Mouse (Mus musculus) heart, adult 2 months (tissue): ENCODE data around the gene Trpm8. TPM values are rescaled to one million over a fixed set of nuclear protein-coding genes. Genes with fewer than 3 reads are reported as not detected.

Source experiments
- DNase-seq, 2 experiments: peaks; one replicate each; pipeline ENCODE4 v3.0.0; 2021
- H3K27ac ChIP-seq: fragments of 200-600 bp; 2 replicates; pipeline ENCODE4 v1.8.1; 2022
- H3K27me3 ChIP-seq: fragments of 200-500 bp; 2 replicates; pipeline ENCODE4 v1.6.1; 2012; ENCODE audit warnings: mild to moderate bottlenecking, low read length, inconsistent platforms, mixed read lengths; ENCODE audit not compliant: control insufficient read depth, insufficient read depth
- H3K36me3 ChIP-seq: fragments of 200-500 bp; 2 replicates; pipeline ENCODE4 v1.6.1; 2012; ENCODE audit warnings: low read length, inconsistent platforms; ENCODE audit not compliant: control insufficient read depth, insufficient read depth
- H3K4me1 ChIP-seq: fragments of 200-500 bp; 2 replicates; pipeline ENCODE4 v1.6.1; 2011; ENCODE audit warnings: low read length; ENCODE audit not compliant: control insufficient read depth, insufficient read depth
- H3K4me3 ChIP-seq: fragments of 200-600 bp; 2 replicates; pipeline ENCODE4 v1.8.1; 2022
- H3K79me2 ChIP-seq: fragments of 200-500 bp; replicated peaks from 2 replicates; pipeline ENCODE4 v1.6.1; 2012; ENCODE audit warnings: mild to moderate bottlenecking, inconsistent platforms, low read length, moderate library complexity, mixed read lengths; ENCODE audit not compliant: control insufficient read depth, insufficient read depth
- H3K9ac ChIP-seq: fragments of 200-500 bp; 2 replicates; pipeline ENCODE4 v1.6.1; 2012; ENCODE audit warnings: low read depth, mild to moderate bottlenecking, control low read depth, inconsistent platforms, low read length, mixed read lengths
- CTCF ChIP-seq: fragments of 200-600 bp; IDR thresholded peaks from 2 replicates; pipeline ENCODE4 v1.8.1; 2022; ENCODE audit warnings: antibody characterized with exemption, mild to moderate bottlenecking, moderate library complexity
- EP300 ChIP-seq: fragments of 200-500 bp; IDR thresholded peaks from 2 replicates; pipeline ENCODE4 v1.6.1; 2011; ENCODE audit warnings: low read depth, low read length, control low read depth; ENCODE audit not compliant: insufficient read depth
- POLR2A ChIP-seq: fragments of 200-500 bp; IDR thresholded peaks from 2 replicates; pipeline ENCODE4 v1.6.1; 2011; ENCODE audit warnings: mild to moderate bottlenecking, low read depth, low read length, control low read depth; ENCODE audit not compliant: insufficient read depth
- WGBS: fragments of 180-500 bp; shearing (Covaris S2); methylation state at CpG from one replicate; pipeline ENCODE4 v1.1.7; 2018; 5-methylcytosine and 5-hydroxymethylcytosine counted together
- intact Hi-C: fragments of 180-260 bp; cut with DNase I; formaldehyde crosslinking; loops from one replicate; pipeline ENCODE4 v1.15.1; 2025
- polyA plus RNA-seq: library from polyadenylated mRNA; depleted of rRNA; stranded (reverse); fragments of >200 nt; gene quantifications from 2 replicates; pipeline ENCODE4 v1.2.3, GENCODE M21; 2012
- total RNA-seq, 2 experiments: library from RNA; stranded (reverse); gene quantifications; 2 replicates each; pipeline ENCODE4 v1.2.3; 2021

Trpm8 gene
- total and polyA plus RNA-seq, 3 experiments = not detected

- Histone ChIP-seq H3K4me3 (no peak within 1 kb of the TSS), H3K79me2 (no peaks in the 10 kb centered on the region), H3K36me3 (no peaks in the 10 kb centered on the region), H3K4me1 (no peaks in the 10 kb centered on the region), H3K27me3 (no peaks in the 10 kb centered on the region), H3K27ac (no peak within 1 kb of the TSS), H3K9ac (no peak within 1 kb of the TSS)
- 78% methylated on average over 5 of the region's 5 CpGs for WGBS
- TF ChIP-seq EP300 = no peak
- TF ChIP-seq CTCF = no peak
- TF ChIP-seq POLR2A = no peak
- no peak for DNase-seq
- intact Hi-C loops = no loop called here
Observed at GRCm38 (mm10) chr1:88406807-88407198, 129.3 kb downstream of the Trpm8 start, which contains the start of gene Spp2. Gene Spp2 (plus strand): TSS chr1:88406961.

- 87% methylated on average over 4 of the region's 4 CpGs for WGBS
- Histone ChIP-seq H3K27me3 (no peaks in the 10 kb centered on the region), H3K9ac (no peak overlapping the region), H3K27ac (no peak overlapping the region), H3K79me2 (no peaks in the 10 kb centered on the region), H3K36me3 (no peaks in the 10 kb centered on the region), H3K4me3 (no peak overlapping the region), H3K4me1 (no peaks in the 10 kb centered on the region)
- intact Hi-C loops = no loop called here
- TF ChIP-seq CTCF = no peak
- TF ChIP-seq EP300 = no peak
- TF ChIP-seq POLR2A = no peak
- no peak for DNase-seq
Observed at GRCm38 (mm10) chr1:88408340-88408739, 130.9 kb downstream of the Trpm8 start.

- intact Hi-C loops = no loop called here
- Histone ChIP-seq H3K4me1 (no peaks in the 10 kb centered on the region), H3K36me3 (no peaks in the 10 kb centered on the region), H3K27me3 (no peaks in the 10 kb centered on the region), H3K27ac (no peak overlapping the region), H3K4me3 (no peak overlapping the region), H3K79me2 (no peaks in the 10 kb centered on the region), H3K9ac (no peak overlapping the region)
- TF ChIP-seq POLR2A (no peak), CTCF (no peak), EP300 (no peak)
- DNase-seq = no peak
- WGBS = 75% methylated on average over 5 of the region's 5 CpGs
Observed at GRCm38 (mm10) chr1:88412013-88412412, 134.6 kb downstream of the Trpm8 start.

GRCm38 (mm10) chr1:88418943-88419342 is 141.5 kb downstream of the Trpm8 start:
- TF ChIP-seq EP300 = no peak
- no peak for TF ChIP-seq CTCF
- TF ChIP-seq POLR2A = no peak
- no peak overlapping the region for H3K9ac ChIP-seq
- 55% methylated on average over 2 of the region's 2 CpGs for WGBS

GRCm38 (mm10) chr1:88422045-88422444 is 144.6 kb downstream of the Trpm8 start:
- WGBS = 84% methylated on average over 10 of the region's 10 CpGs
- Histone ChIP-seq H3K27ac (no peak overlapping the region), H3K4me3 (no peak overlapping the region), H3K4me1 (no peaks in the 10 kb centered on the region), H3K9ac (no peak overlapping the region), H3K36me3 (no peaks in the 10 kb centered on the region), H3K27me3 (no peaks in the 10 kb centered on the region), H3K79me2 (no peaks in the 10 kb centered on the region)
- intact Hi-C loops = loop anchor here (10.0 kb wide), 1 partner anchor 773 kb away; no protein-coding TSS in a partner anchor
- TF ChIP-seq POLR2A = no peak
- no peak for TF ChIP-seq CTCF
- TF ChIP-seq EP300 = no peak
- DNase-seq = no peak

More at GRCm38 (mm10) chr1:88418943-88419342, 141.5 kb downstream of the Trpm8 start:
- H3K27ac ChIP-seq = no peak overlapping the region
- no peak overlapping the region for H3K4me3 ChIP-seq
- DNase-seq = no peak
- intact Hi-C loops = no loop called here
- no peaks in the 10 kb centered on the region for H3K79me2 ChIP-seq
- H3K36me3 ChIP-seq = no peaks in the 10 kb centered on the region
- H3K27me3 ChIP-seq = no peaks in the 10 kb centered on the region
- no peaks in the 10 kb centered on the region for H3K4me1 ChIP-seq

- H3K27me3 ChIP-seq = no peaks in the 10 kb centered on the region
Observed at GRCm38 (mm10) chr1:88422846-88423395, 145.5 kb downstream of the Trpm8 start.

More at GRCm38 (mm10) chr1:88422846-88423395, 145.5 kb downstream of the Trpm8 start:
- intact Hi-C loops = loop anchor here (1.0 to 10.0 kb wide), 2 partner anchors 139 to 772 kb away; no protein-coding TSS in a partner anchor
- no peak for DNase-seq
- no peaks in the 10 kb centered on the region for H3K79me2 ChIP-seq
- no peak overlapping the region for H3K4me3 ChIP-seq
- no peak overlapping the region for H3K9ac ChIP-seq
- H3K36me3 ChIP-seq = no peaks in the 10 kb centered on the region
- H3K27ac ChIP-seq = no peak overlapping the region
- no peak for TF ChIP-seq POLR2A
- no peak for TF ChIP-seq CTCF
- TF ChIP-seq EP300 = no peak
- 63% methylated on average over 7 of the region's 7 CpGs for WGBS
- no peaks in the 10 kb centered on the region for H3K4me1 ChIP-seq
